In genomic region chr17:93550339-93550738, GRCm38 (mm10) we compare ENCODE assay signal across 18 mouse cellular contexts.
"Had no signal": no experiment of that assay in that cellular context is flagged by ENCODE, and none has a peak within 500 bp of the region (broad histone marks: within the 10 kb centered on the region; RNA-seq: fewer than 3 reads in every experiment).

No protein-coding gene starts in this region.

- DNase-seq: lung, embryonic 14.5 days; lung, postnatal 10 days; lung, postnatal 4 days; midbrain, embryonic 14.5 days; retina, postnatal 1 day; right cerebral cortex, adult 18-20 months; right cerebral cortex, postnatal 25 days; right cerebral cortex, postnatal 4 days; spleen, adult 18-20 months; thymus, adult 18-20 months; thymus, postnatal 14 days; thymus, postnatal 36 days had no signal

- H3K4me3 ChIP-seq: midbrain, embryonic 10.5 days; midbrain, embryonic 12.5 days; myocyte; neural tube, embryonic 13.5 days; neural tube, embryonic 15.5 days had no signal

- ATAC-seq: midbrain, embryonic 16.5 days had no signal

- H3K4me1 ChIP-seq: midbrain, embryonic 10.5 days; midbrain, embryonic 12.5 days; neural tube, embryonic 13.5 days; neural tube, embryonic 15.5 days had no signal

- H3K4me2 ChIP-seq: lung, embryonic 14.5 days; midbrain, embryonic 12.5 days; neural tube, embryonic 13.5 days; neural tube, embryonic 15.5 days had no signal

- H3K36me3 ChIP-seq: midbrain, embryonic 10.5 days; midbrain, embryonic 12.5 days; neural tube, embryonic 13.5 days; neural tube, embryonic 15.5 days had no signal

- H3K9me3 ChIP-seq: midbrain, embryonic 10.5 days; midbrain, embryonic 12.5 days; neural tube, embryonic 13.5 days; neural tube, embryonic 15.5 days had no signal

- H3K9ac ChIP-seq: lung, embryonic 14.5 days; midbrain, embryonic 12.5 days; neural tube, embryonic 13.5 days; neural tube, embryonic 15.5 days had no signal

- H3K27ac ChIP-seq: midbrain, embryonic 10.5 days; midbrain, embryonic 12.5 days; neural tube, embryonic 13.5 days; neural tube, embryonic 15.5 days had no signal

- H3K27me3 ChIP-seq: midbrain, embryonic 12.5 days; neural tube, embryonic 13.5 days; neural tube, embryonic 15.5 days had no signal
